Mouse (Mus musculus) lung, adult 2 months (tissue): ENCODE results near the gene Ccdc181. TPM values are rescaled to one million over a fixed set of nuclear protein-coding genes. Genes with fewer than 3 reads are reported as not detected.

Source experiments
- DNase-seq: peaks from one replicate; pipeline ENCODE4 v3.0.0; 2022
- H3K4me1 ChIP-seq: fragments of 200-500 bp; 2 replicates; pipeline ENCODE4 v1.6.1; 2011; ENCODE audit warnings: low read length; ENCODE audit not compliant: control insufficient read depth, insufficient read depth
- H3K4me3 ChIP-seq: fragments of 200-500 bp; replicated peaks from 2 replicates; pipeline ENCODE3; 2011; ENCODE audit warnings: low read depth, mild to moderate bottlenecking, control low read depth, low read length; ENCODE audit errors: extremely low read depth
- CTCF ChIP-seq: fragments of 200-500 bp; IDR thresholded peaks from 2 replicates; pipeline ENCODE4 v1.5.1; 2011; ENCODE audit warnings: mild to moderate bottlenecking, low read length, control low read depth; ENCODE audit not compliant: insufficient read depth
- POLR2A ChIP-seq: fragments of 200-500 bp; IDR thresholded peaks from 2 replicates; pipeline ENCODE4 v1.6.1; 2011; ENCODE audit warnings: low read depth, mild to moderate bottlenecking, control low read depth, low read length, borderline replicate concordance; ENCODE audit errors: extremely low read depth
- WGBS: fragments of 180-500 bp; shearing (Covaris S2); methylation state at CpG from one replicate; pipeline ENCODE4 v1.1.7; 2018; 5-methylcytosine and 5-hydroxymethylcytosine counted together
- polyA plus RNA-seq: library from polyadenylated mRNA; depleted of rRNA; stranded (reverse); fragments of >200 nt; gene quantifications from 2 replicates; pipeline ENCODE4 v1.2.3, GENCODE M21; 2012; rRNA removed

The Ccdc181 gene
- polyA plus RNA-seq, 1 experiment = 5.5 TPM

DNA sequence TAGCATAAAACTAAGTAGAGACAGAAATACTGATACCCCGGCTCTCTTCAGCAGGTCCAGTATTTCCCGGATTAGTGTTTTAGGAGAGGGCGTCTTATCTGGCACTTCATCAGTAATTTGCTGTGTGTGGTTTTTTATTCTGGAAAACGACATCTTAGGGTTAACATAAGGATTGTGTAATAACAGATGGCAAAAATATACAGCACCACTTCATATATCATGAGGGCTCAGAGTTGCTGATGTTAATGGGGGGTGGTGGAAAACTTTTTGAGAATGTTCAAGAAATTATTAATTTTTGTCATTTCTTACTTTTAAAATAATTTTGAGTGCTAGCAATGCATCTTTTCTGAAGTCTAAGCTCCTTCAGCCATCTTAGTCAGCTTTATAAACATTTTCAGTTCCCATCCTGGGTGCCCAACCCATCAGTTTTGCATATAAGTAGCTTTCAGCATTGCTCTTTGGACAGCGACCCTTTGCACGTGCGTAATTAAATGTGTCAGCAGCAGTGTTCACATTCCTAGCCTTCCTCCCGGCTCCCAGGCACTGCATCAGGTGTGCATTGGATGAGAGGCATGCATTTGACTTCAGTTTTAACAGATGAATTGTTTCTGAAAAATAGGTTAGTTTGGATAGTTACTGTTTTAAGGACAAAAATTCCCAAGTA, 47.7 kb downstream of the Ccdc181 start:
- TF ChIP-seq CTCF = no peak
- no peak for TF ChIP-seq POLR2A
- Histone ChIP-seq H3K4me3 (no peak overlapping the region), H3K4me1 (peaks cover 2% of the 10 kb centered on the region; the same call in 1 of the 2 replicates)
- DNase-seq = no peak
- WGBS = 66% methylated on average over 8 of the region's 8 CpGs

DNA sequence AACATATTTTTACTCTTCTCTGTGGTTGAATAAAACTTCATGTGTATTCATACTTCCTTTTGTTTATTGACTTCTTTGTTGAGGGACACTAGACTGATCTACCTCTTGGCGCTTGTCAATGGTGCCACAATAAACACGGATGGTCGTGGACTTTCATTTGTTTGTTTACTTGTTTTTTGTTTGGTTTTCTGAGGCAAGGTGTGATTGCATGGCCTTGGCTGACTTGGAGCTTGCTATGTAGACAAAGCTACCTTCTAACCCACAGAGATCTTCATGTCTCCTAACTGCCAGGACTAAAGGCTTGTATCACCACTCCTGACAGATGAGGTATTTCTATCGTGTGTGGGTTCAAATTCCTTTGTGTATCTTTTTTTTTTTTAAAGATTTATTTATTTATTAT, 48.8 kb downstream of the Ccdc181 start:
- Histone ChIP-seq H3K4me3 (no peak overlapping the region), H3K4me1 (peaks cover 2% of the 10 kb centered on the region; the same call in 1 of the 2 replicates)
- TF ChIP-seq CTCF (no peak), POLR2A (no peak)
- no peak for DNase-seq
- 64% methylated on average over 4 of the region's 4 CpGs for WGBS

DNA sequence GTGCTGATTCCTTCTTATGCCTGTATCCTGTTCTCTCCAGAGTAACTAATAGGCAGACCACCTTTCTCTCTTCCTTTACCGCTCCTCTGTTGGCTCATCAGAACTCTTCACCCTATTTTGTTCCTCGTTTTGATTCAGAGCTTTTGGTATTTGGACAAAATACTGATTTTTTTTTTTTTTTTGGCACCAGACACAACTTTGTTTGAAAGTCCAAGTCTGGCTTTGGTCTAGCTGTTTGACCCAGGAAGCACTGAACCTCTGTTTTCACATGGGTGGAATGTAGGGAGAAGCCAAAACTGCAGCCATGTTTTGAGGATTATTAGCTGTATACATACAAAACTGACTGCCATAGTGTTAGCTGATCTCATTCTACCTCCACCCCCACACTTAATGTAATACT, 49.5 kb downstream of the Ccdc181 start:
- Histone ChIP-seq H3K4me3 (no peak overlapping the region), H3K4me1 (peaks cover 2% of the 10 kb centered on the region; the same call in 1 of the 2 replicates)
- TF ChIP-seq CTCF (no peak), POLR2A (no peak)
- no peak for DNase-seq
- WGBS = 72% methylated on average over 2 of the region's 2 CpGs

DNA sequence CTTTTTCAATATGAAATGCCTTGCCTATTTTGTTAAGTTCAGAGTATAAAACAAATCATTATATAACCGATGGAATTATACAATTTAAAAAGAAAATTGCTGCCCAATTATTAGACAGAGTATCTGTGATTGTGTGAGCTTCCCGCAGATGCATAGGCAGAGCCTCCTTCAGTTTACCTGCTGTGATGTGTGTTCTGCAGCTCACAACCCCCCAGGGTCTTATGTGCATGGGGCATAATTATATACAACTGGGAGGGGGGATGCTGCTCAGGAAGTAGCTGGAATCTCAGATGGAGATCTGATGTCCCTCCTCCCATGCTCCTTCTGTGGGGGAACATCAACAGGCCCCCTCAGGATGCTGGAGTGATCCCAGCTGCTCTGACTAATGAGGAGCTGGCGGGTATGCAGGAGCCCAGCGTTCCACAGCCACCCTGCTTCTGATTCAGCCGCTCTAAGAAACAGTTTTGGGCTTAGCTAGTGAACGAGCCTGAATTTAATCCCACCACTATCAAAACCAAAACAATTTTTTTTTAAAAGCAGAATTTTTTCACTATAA, 51.3 kb downstream of the Ccdc181 start:
- Histone ChIP-seq H3K4me3 (no peak overlapping the region), H3K4me1 (peaks cover 2% of the 10 kb centered on the region; the same call in 1 of the 2 replicates)
- WGBS = 68% methylated on average over 6 of the region's 6 CpGs
- DNase-seq = no peak
- no peak for TF ChIP-seq POLR2A

GRCm38 (mm10) chr1:164327764-164328163, 52.4 kb downstream of the Ccdc181 start:
- WGBS = 51% methylated on average over 7 of the region's 7 CpGs
- no peak for DNase-seq
- no peak overlapping the region for H3K4me3 ChIP-seq
- no peaks in the 10 kb centered on the region for H3K4me1 ChIP-seq
- TF ChIP-seq CTCF (no peak), POLR2A (no peak)

- 87% methylated on average over 11 of the region's 11 CpGs for WGBS
- TF ChIP-seq CTCF (no peak), POLR2A (no peak)
Measured at GRCm38 (mm10) chr1:164332559-164332958, 57.2 kb downstream of the Ccdc181 start.

GRCm38 (mm10) chr1:164335435-164335834, 60.0 kb downstream of the Ccdc181 start:
- WGBS = 78% methylated on average over 3 of the region's 3 CpGs
- no peak for TF ChIP-seq POLR2A

More at GRCm38 (mm10) chr1:164332559-164332958, 57.2 kb downstream of the Ccdc181 start:
- H3K4me3 ChIP-seq = no peak overlapping the region
- no peak for DNase-seq
- H3K4me1 ChIP-seq = no peaks in the 10 kb centered on the region

DNA sequence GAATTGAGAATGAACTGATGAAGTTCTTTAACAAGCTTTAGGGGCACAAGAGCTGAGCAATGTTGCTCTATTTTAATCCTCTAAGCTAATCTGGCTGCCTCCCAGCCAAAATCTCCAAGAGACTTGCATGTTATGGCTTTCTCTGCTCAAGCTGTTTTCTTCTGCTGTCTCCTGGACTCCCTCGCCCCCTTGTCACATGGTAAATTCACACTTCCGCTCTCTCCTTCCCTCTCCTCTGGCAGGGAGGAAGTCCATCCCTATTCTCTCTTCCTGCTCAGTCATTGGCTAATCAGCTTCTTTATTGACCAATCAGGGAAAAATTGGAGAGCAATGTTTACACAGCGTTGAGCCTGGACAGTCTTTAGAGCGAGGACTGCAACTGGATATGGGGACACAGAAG, 60.5 kb downstream of the Ccdc181 start:
- no peak for DNase-seq
- Histone ChIP-seq H3K4me1 (no peaks in the 10 kb centered on the region), H3K4me3 (no peak overlapping the region)
- TF ChIP-seq POLR2A (no peak), CTCF (no peak)
- 78% methylated on average over 4 of the region's 4 CpGs for WGBS

More at GRCm38 (mm10) chr1:164335435-164335834, 60.0 kb downstream of the Ccdc181 start:
- no peak for DNase-seq
- no peak overlapping the region for H3K4me3 ChIP-seq
- no peaks in the 10 kb centered on the region for H3K4me1 ChIP-seq

Other genes starting within 250 kb of the Ccdc181 start
- 0.33 and 0.58 TPM in 2 replicates for gene Sele, start 227.4 kb upstream of the Ccdc181 start, polyA plus RNA-seq
- gene Sell, start 213.6 kb upstream of the Ccdc181 start, polyA plus RNA-seq = 6.3 and 11.1 TPM in 2 replicates
- 3.3 and 7.4 TPM in 2 replicates for gene Selp, start 160.3 kb upstream of the Ccdc181 start, polyA plus RNA-seq
- gene F5, start 123.7 kb upstream of the Ccdc181 start, polyA plus RNA-seq = 0.84 and 1.8 TPM in 2 replicates
- gene Slc19a2, start 26.5 kb upstream of the Ccdc181 start, polyA plus RNA-seq = 5.7 and 8.4 TPM in 2 replicates
- 3.0 and 5.0 TPM in 2 replicates for gene Nme7, start 28.5 kb downstream of the Ccdc181 start, polyA plus RNA-seq
- gene Blzf1, start 31.9 kb downstream of the Ccdc181 start, polyA plus RNA-seq = 3.3 and 6.0 TPM in 2 replicates
- 121 and 173 TPM in 2 replicates for gene Atp1b1, start 182.8 kb downstream of the Ccdc181 start, polyA plus RNA-seq